Mouse (Mus musculus): ENCODE measurements around the gene Pias4. TPM values are rescaled to one million over a fixed set of nuclear protein-coding genes. Genes with fewer than 3 reads are reported as not detected.
"Not testable (repeated sequence)": the region's sequence is repeated elsewhere in the genome, so short reads cannot be mapped to it uniquely, and the experiment has no call there.

Gene Pias4
- 31.6 TPM for polyA plus RNA-seq (2012; fragmentation: generic; extraction: Trizol)
- long read RNA-seq, experiment 1, transcript Pias4-201 (11 exons, 2,571 nt): major isoform, 26 of 40 reads
- long read RNA-seq, experiment 1, partial matches to known transcripts: 1 of 40 reads
- long read RNA-seq, experiment 1, other reads (novel, unspliced or antisense): 12 of 40 reads
- long read RNA-seq, experiment 2, transcript Pias4-201 (11 exons, 2,571 nt): major isoform, 94 of 112 reads
- long read RNA-seq, experiment 2, partial matches to known transcripts: 2 of 112 reads
- long read RNA-seq, experiment 2, other reads (novel, unspliced or antisense): 15 of 112 reads

DNA sequence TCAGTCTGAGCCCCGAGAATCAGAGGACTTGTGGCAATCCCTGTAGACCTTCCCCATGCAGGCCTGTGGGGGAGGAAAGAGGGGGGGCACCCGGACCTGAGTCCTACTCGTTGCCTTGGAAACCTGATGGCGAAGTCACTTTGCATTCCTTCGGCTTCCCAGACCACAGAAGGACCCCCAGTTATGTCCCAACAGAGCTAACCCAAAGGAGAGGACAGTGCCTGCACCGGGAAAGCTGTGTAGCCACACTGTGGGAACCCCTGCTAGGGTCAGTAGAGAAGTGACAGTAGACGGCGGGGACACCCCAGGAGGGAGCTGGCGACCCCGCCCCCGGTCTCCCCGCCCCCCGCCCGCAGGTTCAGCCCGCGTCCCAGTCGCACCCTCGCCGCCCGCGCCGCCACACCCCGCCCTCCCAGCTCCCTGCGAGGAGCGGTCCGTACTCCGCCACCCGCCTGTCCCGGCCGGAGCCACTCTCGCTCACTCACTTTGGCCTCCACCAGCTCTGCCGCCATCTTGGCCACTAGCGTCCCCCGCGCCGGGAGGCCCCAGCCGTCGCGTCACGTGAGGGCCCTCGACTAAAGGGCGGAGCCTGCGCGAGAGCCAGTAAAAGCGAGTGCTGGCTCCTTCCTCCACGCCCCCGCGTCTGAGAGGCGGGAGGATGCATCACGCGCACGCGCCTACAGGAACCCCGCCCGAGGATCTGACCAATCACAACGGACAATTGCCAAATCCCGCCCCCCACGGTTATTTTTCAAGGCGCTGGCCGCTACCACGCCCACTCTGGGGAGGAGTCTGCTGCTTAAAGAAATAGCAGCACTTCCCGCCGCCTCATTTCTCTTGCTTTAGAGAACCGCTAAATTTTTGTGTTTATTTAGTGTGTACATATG, at the start of gene Pias4:
Gene Pias4, minus strand, starts transcription at position 724 of the 887 bp plus-strand sequence.
- Histone ChIP-seq H3K79me2 (ENCODE audit: control insufficient read depth, insufficient read depth) (peaks cover 50% of the 10 kb centered on the region), H3K27me3 (ENCODE audit: control insufficient read depth, insufficient read depth, insufficient read length) (no peaks in the 10 kb centered on the region), H3ac (ENCODE audit: control insufficient read depth, insufficient read length, low read depth) (peak within 1 kb of the TSS; percentile 70), H3K36me3 (ENCODE audit: control insufficient read depth, insufficient read depth) (peaks cover 9% of the 10 kb centered on the region), H3K4me3 (ENCODE audit: insufficient read depth, poor library complexity, severe bottlenecking) (peak within 1 kb of the TSS; percentile 75), H3K79me3 (ENCODE audit: low read depth) (peaks cover 35% of the 10 kb centered on the region)
- no peak for TF ChIP-seq CEBPB (IDR thresholded peaks at IDR 0.05; ENCODE audit: low read depth)
- TF ChIP-seq FOSL1 (IDR thresholded peaks at IDR 0.05; ENCODE audit: insufficient read depth, low read length, poor library complexity, severe bottlenecking): no peak
- TF ChIP-seq USF1 (IDR thresholded peaks at IDR 0.05; ENCODE audit: low read depth): peak; percentile 98

DNA sequence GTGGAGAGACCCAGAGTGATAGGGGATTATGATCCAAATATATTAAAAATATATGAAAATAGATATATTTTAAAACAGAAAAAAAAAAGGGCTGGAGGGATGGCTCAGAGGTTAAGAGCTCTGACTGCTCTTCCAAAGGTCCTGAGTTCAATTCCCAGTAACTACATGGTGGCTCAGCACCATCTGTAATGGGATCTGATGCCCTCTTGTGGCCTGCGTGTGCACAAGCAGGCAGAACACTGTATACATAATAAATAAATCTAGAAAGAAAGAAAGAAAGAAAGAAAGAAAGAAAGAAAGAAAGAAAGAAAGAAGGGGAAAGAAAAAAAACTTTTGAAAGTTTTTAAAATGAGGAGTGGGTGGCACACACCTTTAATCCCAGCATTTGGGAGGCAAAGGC, 49.5 kb upstream of the Pias4 start:
- peak; percentile 17 for TF ChIP-seq CTCF (IDR thresholded peaks at IDR 0.05; ENCODE audit: control insufficient read depth, insufficient read depth, insufficient read length)
- not testable (repeated sequence) for H3K4me3 ChIP-seq (ENCODE audit: insufficient read depth, poor library complexity, severe bottlenecking); H3K36me3 ChIP-seq (ENCODE audit: control insufficient read depth, insufficient read depth); H3K79me3 ChIP-seq (ENCODE audit: low read depth); H3K79me2 ChIP-seq (ENCODE audit: control insufficient read depth, insufficient read depth); H3ac ChIP-seq (ENCODE audit: control insufficient read depth, insufficient read length, low read depth)
- H3K27me3 ChIP-seq (ENCODE audit: control insufficient read depth, insufficient read depth, insufficient read length): peaks cover 12% of the 10 kb centered on the region

DNA sequence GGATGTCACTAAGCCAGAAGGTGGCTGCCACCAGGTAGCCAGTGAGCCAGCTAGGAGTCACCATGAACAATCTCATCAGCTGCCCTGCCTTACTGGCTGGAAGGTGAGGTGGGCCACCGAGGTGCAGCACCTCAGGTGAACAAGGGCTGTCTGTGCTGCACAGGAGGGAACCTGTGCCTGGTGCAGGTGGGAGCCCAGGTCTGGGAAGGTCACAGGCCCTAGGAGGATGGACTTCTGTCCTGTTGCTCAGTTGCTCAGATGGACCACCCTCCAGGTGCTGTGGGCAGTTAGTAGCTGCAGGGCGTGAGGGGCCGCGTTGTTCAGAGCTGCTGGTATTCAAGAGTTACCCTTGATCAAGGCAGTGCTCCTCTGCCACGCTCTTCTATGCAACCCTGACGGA, 49.1 kb upstream of the Pias4 start:
- H3K79me3 ChIP-seq (ENCODE audit: low read depth): no peaks in the 10 kb centered on the region
- TF ChIP-seq CEBPB (IDR thresholded peaks at IDR 0.05; ENCODE audit: low read depth): no peak
- TF ChIP-seq MAX (IDR thresholded peaks at IDR 0.05): no peak
- no peak for TF ChIP-seq CTCF (IDR thresholded peaks at IDR 0.05; ENCODE audit: control insufficient read depth, insufficient read depth, insufficient read length)
- TF ChIP-seq MYOD1 (IDR thresholded peaks at IDR 0.05; ENCODE audit: control insufficient read depth, insufficient read length, low read depth): no peak
- H3K4me3 ChIP-seq (ENCODE audit: insufficient read depth, poor library complexity, severe bottlenecking): no peak overlapping the region
- no peak overlapping the region for H3ac ChIP-seq (ENCODE audit: control insufficient read depth, insufficient read length, low read depth)
- H3K27me3 ChIP-seq (ENCODE audit: control insufficient read depth, insufficient read depth, insufficient read length): peaks cover 12% of the 10 kb centered on the region
- H3K36me3 ChIP-seq (ENCODE audit: control insufficient read depth, insufficient read depth): no peaks in the 10 kb centered on the region
- no peaks in the 10 kb centered on the region for H3K79me2 ChIP-seq (ENCODE audit: control insufficient read depth, insufficient read depth)

DNA sequence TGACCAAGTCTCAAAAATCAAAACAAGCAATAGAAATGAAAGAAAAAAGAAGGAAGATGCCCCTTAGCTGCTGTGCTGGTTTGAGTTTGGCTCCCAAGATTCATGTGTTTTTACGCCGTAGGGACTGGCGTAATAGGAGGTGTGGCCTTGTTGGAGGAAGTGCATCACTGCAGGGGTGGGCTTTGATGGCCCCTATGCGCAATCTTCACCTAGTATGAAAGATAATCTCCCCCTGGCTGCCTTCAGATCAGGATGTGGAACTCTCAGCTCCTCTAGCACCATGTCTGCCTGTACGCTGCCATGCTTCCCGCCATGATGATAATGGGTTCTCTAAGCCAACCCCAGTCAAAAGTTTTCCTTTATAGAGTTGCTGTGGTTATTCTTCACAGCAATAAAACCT, 48.5 kb upstream of the Pias4 start:
- Histone ChIP-seq H3K79me2 (ENCODE audit: control insufficient read depth, insufficient read depth) (no peaks in the 10 kb centered on the region), H3K4me3 (ENCODE audit: insufficient read depth, poor library complexity, severe bottlenecking) (no peak overlapping the region)
- TF ChIP-seq FOSL1 (IDR thresholded peaks at IDR 0.05; ENCODE audit: insufficient read depth, low read length, poor library complexity, severe bottlenecking): no peak
- no peak for TF ChIP-seq MYOD1 (IDR thresholded peaks at IDR 0.05; ENCODE audit: control insufficient read depth, insufficient read length, low read depth)
- TF ChIP-seq CEBPB (IDR thresholded peaks at IDR 0.05; ENCODE audit: low read depth): no peak
- no peak for TF ChIP-seq MYOG (IDR thresholded peaks at IDR 0.05; ENCODE audit: control insufficient read depth, extremely low read depth, insufficient read length)

GRCm38 (mm10) chr10:81210154-81210553, 42.4 kb upstream of the Pias4 start:
- H3K79me3 ChIP-seq (ENCODE audit: low read depth): no peaks in the 10 kb centered on the region
- TF ChIP-seq USF1 (IDR thresholded peaks at IDR 0.05; ENCODE audit: low read depth): no peak
- no peak for TF ChIP-seq FOSL1 (IDR thresholded peaks at IDR 0.05; ENCODE audit: insufficient read depth, low read length, poor library complexity, severe bottlenecking)
- no peak for TF ChIP-seq CTCF (IDR thresholded peaks at IDR 0.05; ENCODE audit: control insufficient read depth, insufficient read depth, insufficient read length)
- no peak for TF ChIP-seq MAX (IDR thresholded peaks at IDR 0.05)
- TF ChIP-seq CEBPB (IDR thresholded peaks at IDR 0.05; ENCODE audit: low read depth): no peak
- no peak for TF ChIP-seq MYOG (IDR thresholded peaks at IDR 0.05; ENCODE audit: control insufficient read depth, extremely low read depth, insufficient read length)
- TF ChIP-seq MYOD1 (IDR thresholded peaks at IDR 0.05; ENCODE audit: control insufficient read depth, insufficient read length, low read depth): no peak

More for the DNA sequence above, 48.5 kb upstream of the Pias4 start:
- peaks cover 12% of the 10 kb centered on the region for H3K27me3 ChIP-seq (ENCODE audit: control insufficient read depth, insufficient read depth, insufficient read length)
- no peaks in the 10 kb centered on the region for H3K79me3 ChIP-seq (ENCODE audit: low read depth)
- H3ac ChIP-seq (ENCODE audit: control insufficient read depth, insufficient read length, low read depth): no peak overlapping the region
- no peaks in the 10 kb centered on the region for H3K36me3 ChIP-seq (ENCODE audit: control insufficient read depth, insufficient read depth)

DNA sequence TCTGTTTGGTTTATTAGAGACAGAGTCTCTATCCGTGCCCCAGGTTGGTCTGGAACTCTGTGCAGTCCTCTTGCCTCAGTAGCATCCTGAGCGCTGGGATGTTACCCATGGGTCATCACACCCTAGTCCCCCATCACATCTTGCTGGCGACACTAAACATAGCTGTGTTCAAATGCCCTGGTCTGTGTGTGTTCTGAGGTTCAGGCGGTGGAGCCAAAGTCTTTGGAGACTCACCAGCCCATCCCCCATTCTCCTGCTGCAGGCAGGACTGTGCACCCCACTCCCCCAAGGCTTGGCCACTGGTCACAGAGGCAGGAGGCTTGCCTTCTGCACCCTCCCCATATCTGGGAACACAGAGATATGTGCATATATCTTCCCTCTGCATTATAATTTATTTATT, 36.4 kb upstream of the Pias4 start:
- Histone ChIP-seq H3K79me3 (ENCODE audit: low read depth) (no peaks in the 10 kb centered on the region), H3ac (ENCODE audit: control insufficient read depth, insufficient read length, low read depth) (no peak overlapping the region), H3K36me3 (ENCODE audit: control insufficient read depth, insufficient read depth) (no peaks in the 10 kb centered on the region), H3K79me2 (ENCODE audit: control insufficient read depth, insufficient read depth) (no peaks in the 10 kb centered on the region), H3K27me3 (ENCODE audit: control insufficient read depth, insufficient read depth, insufficient read length) (peaks cover 21% of the 10 kb centered on the region), H3K4me3 (ENCODE audit: insufficient read depth, poor library complexity, severe bottlenecking) (no peak overlapping the region)
- TF ChIP-seq MYOD1 (IDR thresholded peaks at IDR 0.05; ENCODE audit: control insufficient read depth, insufficient read length, low read depth): no peak
- no peak for TF ChIP-seq CEBPB (IDR thresholded peaks at IDR 0.05; ENCODE audit: low read depth)
- TF ChIP-seq MAX (IDR thresholded peaks at IDR 0.05): no peak
- no peak for TF ChIP-seq CTCF (IDR thresholded peaks at IDR 0.05; ENCODE audit: control insufficient read depth, insufficient read depth, insufficient read length)
- TF ChIP-seq USF1 (IDR thresholded peaks at IDR 0.05; ENCODE audit: low read depth): no peak
- TF ChIP-seq MYOG (IDR thresholded peaks at IDR 0.05; ENCODE audit: control insufficient read depth, extremely low read depth, insufficient read length): no peak
- no peak for TF ChIP-seq FOSL1 (IDR thresholded peaks at IDR 0.05; ENCODE audit: insufficient read depth, low read length, poor library complexity, severe bottlenecking)

More at GRCm38 (mm10) chr10:81210154-81210553, 42.4 kb upstream of the Pias4 start:
- no peaks in the 10 kb centered on the region for H3K36me3 ChIP-seq (ENCODE audit: control insufficient read depth, insufficient read depth)
- peaks cover 28% of the 10 kb centered on the region for H3K27me3 ChIP-seq (ENCODE audit: control insufficient read depth, insufficient read depth, insufficient read length)
- H3K4me3 ChIP-seq (ENCODE audit: insufficient read depth, poor library complexity, severe bottlenecking): no peak overlapping the region
- H3ac ChIP-seq (ENCODE audit: control insufficient read depth, insufficient read length, low read depth): no peak overlapping the region
- H3K79me2 ChIP-seq (ENCODE audit: control insufficient read depth, insufficient read depth): no peaks in the 10 kb centered on the region
